Mouse (Mus musculus) yolk sac, embryonic 10.5 days (tissue): ENCODE measurements around the gene Afap1l2.

ENCODE experiments used
- DNase-seq: peaks from one replicate; pipeline ENCODE4 v3.0.0-alpha.2; 2017; ENCODE audit warnings: low spot score

Gene Afap1l2

DNA sequence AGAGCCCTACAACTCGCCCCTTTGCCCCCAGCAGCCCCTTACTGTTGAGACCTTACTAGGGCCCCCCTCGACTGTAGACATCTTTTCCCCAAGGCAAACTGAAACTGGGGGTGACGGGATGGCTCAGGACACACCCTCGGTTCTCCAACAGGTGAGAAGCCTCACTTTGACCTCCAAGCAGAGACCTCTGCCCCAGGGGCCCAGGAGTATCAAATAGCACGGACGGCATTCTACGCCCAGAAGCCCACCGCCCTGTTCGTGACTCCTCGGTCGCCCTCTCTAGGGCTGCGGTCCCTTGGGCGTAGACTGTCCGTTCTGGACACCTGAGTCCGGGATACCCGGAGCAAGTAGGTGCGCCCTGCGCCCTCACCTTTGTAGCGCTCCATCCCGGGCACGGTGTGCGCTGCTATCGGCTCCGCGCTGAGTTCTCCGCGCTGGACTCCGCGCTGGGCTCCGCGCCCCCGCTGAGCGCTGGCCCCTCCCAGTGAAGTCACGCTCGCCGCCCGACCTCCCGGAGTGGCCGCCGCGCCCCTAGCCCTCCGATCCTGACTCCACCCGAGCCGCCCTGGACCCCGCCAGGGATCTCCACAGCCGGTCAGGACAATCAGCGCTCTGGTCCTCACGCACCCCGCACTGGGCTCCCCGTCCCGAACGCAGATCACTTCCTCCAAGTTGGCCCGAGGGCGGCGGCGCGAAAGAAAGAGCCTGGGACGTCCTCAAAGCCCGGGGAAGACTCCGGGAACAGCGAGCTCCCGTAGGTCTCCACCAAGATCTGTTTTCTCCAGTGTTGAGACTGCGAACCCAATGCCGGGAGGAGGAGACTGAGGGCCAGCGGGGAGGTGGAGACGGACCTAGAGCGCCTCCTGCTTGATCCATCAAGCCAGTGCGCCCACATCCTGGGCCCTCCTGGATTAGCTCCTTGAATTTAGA, at the start of gene Afap1l2:
Afap1l2 (minus strand) TSS at position 448 of the 930 bp plus-strand sequence.
- peak; percentile 81 for DNase-seq

DNA sequence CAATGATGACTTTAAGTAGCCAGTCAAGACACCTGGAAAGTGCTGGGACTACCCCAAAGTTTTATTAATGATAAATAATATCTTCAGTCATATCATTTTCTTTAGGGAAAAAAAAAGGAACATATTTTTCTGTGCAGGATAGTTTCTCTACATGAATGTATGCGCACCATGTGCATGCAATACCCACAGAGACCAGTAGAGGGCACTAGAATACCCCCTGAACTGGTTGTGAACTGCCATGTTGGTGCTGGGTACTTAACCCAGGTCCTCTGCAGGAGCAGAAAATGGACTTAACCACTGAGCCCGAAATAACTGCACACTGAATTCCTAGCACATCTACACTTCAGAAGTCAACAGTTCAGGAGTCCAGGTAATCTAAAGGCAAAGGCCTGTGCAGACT, 49.5 kb upstream of the Afap1l2 start:
- no peak for DNase-seq

DNA sequence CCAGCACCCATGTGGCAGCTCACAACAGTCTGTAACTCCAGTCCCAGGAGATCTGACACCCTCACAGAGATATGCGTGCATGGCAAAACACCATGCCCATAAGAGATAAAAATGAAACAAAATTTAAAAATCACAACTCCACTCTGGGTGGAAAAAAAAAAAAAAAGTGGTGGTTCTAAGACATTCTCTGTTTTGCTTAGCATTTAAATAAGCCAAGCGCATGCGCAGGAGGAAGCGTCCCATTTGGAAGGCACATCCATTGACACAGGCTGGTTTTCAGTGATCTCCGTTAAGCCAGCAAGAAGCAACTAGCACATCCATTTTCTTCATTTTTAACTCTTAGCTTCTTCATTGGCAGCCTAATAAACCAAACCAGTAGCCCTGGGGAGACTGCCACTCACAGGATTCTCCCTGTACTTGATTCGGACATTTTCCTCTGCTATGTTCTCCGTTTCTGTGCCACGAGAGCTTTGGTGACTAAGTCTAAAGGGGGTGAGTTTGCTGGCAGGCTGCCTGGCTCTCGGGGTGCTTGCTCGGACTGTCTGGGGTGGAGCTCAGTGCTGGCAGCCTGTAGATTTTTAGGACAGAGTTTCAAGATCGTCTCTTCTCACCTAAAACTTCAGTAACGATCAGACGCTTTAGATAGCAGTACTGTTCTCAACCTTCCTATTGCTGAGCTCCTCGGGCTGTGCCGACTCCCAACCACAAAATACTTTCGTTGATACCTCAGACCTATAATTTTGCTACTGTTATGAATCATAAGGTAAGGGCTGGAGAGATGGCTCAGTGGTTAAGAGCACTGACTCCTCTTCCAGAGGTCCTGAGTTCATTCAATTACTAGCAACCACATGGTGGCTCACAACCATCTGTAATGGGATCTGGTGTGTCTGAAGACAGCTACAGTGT, 47.4 kb upstream of the Afap1l2 start:
- DNase-seq, result no peak

DNA sequence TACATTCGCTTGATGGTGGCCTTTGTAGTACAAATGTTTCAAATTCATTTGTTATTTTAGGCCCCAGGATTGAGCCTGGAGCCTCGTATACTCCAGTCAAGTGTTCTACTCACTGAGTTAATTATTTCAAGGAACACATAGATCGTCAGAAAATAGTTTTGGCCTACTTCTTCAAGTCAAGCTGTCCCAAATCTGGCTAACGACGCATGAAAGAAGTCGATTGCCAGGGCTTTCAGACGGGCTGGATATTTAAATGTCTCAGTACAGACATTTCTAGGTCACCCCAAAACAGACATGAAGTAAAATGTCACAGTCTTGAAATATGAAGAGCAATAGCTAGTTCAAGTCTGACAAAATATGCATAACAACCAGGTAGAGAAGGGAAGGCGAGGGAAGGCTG, 44.9 kb upstream of the Afap1l2 start:
- DNase-seq, result no peak

DNA sequence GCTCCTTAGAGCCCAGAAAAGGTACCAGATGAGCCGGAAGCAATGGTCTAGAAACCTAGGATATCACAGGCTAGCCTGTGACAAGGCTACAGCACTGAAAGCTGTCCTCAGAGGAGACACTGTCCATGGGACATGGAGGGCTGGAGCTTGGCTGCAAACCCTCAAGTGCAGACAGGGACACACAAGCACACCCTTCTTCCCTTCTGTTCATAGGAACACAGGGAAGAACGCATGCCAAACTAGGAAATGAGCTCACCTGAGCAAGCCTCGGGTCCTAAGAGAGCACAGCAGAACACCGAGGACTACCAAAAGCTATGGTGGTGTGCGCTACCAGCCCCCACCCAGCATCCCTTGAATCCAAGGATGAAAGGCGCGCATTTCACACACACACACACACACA, 44.0 kb upstream of the Afap1l2 start:
- DNase-seq, result no peak

DNA sequence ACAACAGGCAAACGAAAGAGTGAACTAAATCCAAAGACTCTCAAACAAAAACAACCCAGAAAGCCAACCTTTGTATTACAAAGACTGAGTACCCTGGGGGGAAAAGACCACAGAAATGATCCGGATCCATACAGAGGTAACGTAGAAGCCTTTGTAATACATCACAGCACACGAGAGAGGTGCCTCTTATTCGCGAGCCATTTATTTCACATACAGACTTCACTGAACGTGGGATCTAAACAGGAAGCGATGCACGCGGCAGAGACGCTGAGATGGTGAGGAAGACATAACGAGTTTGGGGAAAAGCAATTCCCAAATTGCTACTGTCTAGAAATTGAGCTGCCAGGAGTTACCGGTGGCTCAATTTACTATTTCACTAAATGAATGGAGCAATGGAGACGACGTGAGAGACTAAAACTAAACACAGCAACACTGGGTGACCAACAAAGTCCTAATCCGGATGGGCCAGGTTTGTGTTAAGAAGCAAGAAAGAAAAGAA, 41.6 kb upstream of the Afap1l2 start:
- no peak for DNase-seq

DNA sequence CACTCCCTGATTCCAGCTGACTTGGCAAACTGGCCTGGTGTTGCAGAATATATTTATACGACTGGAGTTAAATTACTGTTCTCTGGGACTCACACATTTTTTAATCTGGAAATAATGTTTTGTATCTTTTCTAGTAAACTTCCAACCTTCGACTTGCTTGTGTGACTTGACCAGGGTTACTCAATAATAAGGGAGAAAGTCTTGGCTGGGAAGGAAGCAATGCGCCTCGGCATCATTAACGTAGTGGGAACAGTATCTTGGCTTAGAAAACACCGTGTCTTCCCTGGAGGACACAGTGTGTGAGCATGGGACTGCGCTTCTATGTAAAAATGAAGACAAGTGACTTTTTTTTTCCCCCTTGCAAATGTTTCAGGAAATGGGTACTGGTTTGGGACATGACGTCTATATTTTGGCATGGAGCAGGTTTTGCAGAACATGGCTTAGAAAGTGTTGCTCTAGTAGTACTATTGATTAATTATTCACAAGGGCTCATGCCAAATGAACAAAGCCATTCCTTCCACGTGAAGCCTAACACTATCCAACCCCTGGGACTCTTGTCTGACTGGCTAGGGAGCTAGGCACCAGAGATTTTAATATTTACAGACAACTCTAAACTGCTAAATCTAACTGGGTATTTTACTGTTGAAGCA, 39.8 kb upstream of the Afap1l2 start:
- no peak for DNase-seq

DNA sequence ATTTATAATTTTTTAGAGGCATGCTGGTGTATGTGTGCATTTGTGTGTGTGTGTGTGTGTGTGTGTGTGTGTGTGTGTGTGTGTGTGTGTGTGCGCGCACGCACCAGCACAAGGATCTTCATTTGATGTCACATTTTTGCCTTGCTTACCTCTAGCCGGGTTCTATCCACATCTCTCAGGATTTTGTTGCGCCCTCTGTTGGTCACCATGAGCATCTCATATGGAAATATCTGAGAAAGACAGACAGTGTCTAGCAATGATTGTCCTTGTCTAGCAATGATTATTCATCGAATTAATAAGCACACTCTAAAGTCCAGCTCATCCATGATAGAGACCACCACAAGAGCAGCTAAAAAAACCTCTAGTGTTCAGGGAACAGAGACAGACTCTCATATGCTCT, 31.2 kb upstream of the Afap1l2 start:
- DNase-seq, result no peak

DNA sequence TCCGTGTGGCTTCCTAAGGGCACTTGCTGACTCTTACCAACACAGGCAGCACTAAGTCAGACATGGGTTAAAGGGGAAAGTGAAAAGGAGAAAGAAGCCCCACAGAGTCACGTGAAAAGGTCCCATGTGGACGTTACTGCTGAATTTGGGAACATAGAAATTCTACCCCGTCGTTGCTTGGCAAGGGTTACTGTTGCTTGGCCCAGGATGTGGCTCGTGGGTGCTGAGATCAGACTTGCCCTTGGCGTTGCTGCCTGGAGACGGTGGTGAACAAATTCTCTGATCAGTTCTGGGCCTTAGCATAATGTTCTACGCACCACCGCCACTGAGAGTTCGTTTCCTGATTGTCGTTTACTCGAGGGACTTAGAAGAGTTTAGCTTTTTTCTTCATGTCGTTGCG, 28.8 kb upstream of the Afap1l2 start:
- DNase-seq, result no peak

DNA sequence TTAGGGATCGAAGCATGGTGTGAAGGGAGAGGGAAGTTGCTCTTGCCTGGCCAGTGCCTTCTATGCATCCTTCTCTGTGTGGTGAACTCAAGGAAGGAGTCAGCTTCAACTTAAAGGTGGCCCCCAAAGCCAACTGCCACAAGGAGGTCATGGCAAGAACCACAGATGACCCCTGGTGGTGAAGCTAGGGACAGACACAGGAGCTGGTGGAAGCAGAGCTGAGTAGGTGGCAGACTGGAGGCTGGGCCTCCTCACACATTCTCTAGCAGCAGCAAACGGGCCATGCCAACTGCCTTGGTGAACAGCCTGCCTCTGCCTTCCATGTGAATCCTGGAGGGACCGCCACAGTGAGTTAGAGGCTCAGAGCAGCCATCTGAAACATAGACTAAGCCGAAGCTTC, 23.6 kb upstream of the Afap1l2 start:
- peak; percentile 48 for DNase-seq

DNA sequence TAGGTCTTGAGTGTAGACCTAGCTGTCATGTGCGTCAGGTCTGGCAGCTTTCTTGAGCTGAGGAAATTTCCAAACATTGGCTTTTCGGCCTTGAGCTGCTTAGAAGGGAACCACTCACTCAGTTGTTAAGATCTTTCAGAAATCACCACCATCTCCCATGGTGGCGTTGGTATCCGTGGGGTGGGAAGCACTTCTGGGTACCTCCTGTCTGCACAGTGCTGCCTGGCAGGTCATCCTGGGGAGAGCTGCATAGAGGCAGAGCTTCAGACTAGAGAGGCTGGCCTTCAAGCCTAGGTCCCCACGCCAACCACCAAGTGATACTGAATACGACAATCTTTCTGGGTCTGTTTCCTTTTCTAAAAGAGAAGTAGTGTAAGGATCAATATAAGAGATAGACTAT, 21.4 kb upstream of the Afap1l2 start:
- DNase-seq, result no peak

DNA sequence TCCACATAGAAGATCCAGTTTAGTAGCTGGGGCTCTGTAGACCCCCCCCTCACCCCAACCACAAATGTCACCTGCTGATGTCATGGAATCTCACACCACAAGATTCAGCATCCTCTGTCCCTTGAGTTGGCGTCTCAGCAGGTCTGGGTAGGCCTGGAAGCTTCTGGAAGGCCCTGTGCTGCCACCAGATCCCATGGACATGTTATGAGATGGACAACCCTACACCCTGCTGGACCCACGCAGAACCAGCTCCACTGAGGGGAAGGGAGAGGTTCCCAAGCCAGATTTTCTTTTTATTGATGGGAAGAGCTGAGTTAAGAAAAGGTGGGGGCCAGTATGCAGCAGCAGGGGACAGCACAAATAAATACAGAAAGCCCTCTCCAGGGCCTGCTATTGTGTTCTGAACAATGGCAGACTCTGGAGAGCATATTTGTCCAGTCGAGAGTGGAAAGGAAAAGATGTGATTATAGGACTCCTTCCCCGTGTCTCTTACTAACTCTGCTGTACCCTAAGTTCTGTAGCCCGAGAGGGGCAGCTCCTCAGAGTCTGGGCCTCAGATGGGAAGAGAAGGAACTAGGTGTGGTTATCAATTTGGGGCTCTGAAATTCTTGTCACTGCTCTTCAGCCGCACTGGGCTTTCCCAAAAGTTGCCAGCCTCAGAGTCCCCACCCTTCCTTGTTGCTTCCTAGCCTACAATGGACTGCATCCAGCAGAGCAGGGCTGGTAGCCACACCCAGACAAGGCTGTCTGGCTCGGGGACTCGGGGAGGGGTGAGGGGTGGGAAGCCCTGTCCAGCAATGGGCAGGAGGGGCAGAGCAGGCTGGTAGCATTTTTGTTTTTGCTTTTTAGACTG, 20.5 kb upstream of the Afap1l2 start:
- DNase-seq, result no peak

DNA sequence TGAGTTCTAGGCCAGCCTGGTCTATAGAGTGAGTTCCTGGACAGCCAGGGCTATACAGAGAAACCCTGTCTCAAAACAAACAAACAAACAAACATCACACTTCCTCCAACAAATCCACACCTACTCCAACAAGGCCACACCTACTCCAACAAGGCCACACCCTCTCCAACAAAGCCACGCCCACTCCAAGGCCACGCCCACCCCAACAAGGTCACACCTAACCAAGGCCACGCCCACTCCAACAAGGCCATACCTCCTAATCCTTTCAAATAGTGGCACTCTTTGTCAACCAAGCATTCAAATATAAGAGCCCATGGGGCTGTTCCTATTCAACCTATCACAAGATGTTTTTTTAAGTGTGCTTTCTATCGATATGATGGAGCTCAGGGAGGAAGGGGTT, 18.5 kb upstream of the Afap1l2 start:
- DNase-seq, result no peak

DNA sequence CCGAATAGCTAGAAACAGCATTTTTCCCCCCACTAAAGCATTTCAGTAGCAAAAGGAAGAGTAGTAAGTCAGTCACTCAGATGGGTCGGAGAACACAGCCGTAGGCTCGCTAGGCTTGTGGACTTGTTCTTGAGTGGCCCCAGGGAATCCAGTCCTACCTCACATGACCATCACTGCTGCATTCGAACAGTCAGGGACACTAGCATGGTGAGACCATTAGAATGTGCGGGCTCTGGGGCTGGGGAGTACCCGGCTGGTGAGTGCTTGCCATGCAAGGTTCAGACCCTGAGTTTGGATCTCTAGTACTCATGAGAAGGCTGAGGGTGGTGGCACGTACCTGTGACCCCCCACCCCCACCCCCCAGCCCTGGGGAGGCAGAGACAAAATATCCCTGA, 9.8 kb upstream of the Afap1l2 start:
- DNase-seq, result no peak

DNA sequence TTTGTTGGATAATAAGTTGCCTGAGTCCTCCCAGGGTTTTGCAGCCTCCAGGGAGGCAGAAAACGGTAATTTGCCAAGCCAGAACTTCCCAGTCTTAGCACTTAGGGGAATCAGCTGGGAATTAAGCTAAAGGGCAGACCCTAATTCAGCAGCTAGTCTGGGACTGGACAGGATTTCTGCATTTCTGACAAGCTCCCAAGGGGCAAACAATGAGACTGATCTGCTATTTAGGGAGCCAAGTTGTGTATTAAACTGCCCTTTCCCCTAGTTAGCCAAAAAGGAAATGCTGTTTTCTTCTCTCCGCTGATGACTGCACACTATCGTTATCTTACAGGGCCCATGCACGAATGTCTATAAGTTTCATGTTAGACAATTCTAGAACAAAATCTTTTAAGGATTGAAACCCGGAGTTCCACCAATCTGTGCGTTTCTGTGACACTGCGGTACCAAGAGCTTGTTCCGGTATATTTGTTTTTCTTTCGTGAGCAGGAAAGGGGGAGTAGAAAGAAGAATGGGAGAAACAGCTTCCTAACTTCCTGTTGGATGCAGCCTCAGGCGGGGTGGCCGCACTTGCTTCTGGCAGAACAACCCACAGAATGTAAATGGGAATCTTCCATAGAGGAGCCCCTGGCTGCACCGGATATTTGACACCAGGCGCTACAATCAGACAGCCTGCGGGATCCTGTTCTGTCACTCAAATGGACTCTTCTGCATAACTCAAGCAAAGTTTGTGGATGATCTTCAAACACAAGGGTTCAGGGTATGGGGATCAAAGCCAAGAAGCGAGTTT, 9.2 kb upstream of the Afap1l2 start:
- no peak for DNase-seq

DNA sequence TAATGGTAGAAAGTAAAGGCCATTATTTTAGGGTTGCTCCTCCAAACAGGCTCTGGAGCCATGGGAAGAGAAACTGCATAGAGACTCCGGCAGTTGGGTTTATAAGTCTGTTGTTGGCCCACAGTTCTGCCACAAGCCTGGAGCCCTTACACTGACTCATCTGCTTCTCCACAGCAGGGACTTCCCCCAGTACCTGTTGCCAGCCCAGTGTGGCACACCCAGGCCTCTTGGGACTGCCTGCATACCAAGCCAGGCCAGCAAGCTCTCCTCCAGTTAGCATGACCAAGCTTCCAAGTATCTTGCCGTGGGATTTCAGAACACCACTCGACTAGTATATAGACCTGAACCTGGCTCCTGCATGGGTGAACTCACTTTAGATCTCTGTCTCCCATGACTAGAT, 6.8 kb upstream of the Afap1l2 start:
- DNase-seq, result no peak

DNA sequence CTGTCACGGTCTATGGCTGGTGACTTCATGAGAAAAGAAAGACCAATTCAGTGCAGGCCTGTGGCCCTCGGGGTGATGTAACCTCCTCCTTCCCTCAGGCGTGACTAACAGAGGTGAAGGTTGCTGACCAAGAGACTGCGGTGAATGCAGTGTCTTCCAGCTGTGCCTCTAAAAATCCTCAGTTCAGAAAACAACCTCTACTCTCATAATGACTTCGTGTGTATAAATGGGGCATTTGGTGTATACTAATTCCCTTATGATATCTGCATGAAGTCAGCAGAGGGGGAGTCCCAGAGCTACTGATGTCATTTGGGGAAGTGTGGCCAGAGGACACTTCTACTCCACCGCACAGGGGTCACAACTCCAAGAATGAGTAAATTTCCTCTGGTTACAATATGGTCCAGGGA, 5.2 kb upstream of the Afap1l2 start:
- no peak for DNase-seq

DNA sequence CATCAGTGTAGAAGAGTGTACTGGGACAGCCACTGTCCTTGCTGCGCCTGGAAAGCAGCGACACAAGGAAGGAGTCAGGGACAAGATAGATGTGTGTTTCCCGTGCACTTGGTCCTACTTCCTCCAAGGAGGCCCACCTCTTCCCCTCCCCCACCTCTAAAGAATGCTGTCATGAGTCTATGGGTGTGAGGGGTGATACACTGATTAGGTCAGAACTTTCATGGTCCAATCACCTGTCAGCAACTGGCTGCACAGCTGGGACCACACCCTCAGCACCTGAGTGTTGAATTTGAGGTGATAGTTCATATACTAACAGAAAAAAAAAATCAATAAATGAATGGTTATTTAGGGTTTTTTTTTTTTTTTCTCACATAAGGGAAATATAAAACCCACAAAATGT, 4.0 kb upstream of the Afap1l2 start:
- no peak for DNase-seq

DNA sequence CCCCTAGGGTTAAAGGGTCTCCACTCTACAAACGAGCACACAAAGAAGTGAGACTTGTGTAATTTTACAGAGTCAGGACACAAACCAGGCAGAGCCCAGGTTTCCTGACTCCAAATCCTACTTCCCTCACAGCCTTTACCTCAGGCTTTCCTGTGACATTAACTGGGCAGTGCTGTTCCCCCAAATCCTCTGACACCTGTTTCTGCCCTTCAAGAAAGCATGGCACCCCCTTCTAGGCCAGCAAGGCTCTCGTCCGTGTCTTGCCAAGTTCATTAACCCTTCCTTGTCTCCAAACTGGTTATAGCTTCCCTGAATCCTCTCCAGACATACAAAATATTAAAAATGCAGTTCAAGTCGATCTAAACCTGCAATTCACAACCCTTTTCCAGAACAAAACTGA, 2.0 kb upstream of the Afap1l2 start:
- DNase-seq, result no peak

DNA sequence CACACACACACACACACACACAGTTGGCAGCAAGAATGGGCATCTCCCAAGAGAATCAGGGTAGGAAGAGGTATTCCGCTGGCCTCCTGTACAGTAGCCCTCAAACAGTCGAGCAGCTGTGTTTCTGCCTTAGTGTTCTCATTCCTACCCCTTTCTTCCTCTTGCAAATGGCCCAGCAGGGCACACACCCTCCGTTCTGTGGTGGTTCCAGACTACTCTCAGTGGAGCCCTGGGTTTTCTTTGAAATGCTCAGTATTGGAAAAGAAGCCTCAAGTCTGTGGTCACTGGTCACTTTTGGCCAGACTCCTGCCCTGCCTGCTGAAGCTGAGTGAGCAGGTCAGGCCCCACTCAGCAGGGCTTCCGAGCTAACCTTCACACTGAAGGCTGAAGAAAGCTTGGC, 1.6 kb upstream of the Afap1l2 start:
- DNase-seq, result no peak

DNA sequence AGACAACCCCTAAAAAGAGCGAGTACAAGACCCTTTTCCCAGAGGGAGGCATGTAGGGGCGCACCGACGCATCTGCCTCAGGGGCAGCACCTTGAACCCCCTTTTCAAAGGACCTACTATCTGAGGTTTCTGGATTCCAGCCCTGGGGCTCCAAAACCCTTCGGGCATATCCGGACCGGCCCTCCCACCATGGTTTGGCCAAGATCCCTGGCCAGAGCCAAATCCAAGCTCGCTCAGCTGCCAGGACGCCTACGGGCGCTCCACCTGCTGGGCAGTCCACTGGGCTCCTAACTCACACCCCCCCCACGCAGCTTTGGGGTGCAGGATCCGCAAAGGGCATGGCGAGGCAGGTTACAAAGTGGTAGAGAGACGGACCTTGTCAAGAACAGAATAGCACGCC, 737 bp downstream of the Afap1l2 start:
- DNase-seq, result no peak
